Mouse (Mus musculus): Measurements from ENCODE around the gene Hdac11.
"Not testable (repeated sequence)": the region's sequence is repeated elsewhere in the genome, so short reads cannot be mapped to it uniquely, and the experiment has no call there.

Gene Hdac11

GRCm38 (mm10) chr6:91205791-91206190 is 49.3 kb downstream of the Hdac11 start:
- no peak for DNase-seq

- no peak for DNase-seq
Measured at GRCm38 (mm10) chr6:91207491-91207890, 51.0 kb downstream of the Hdac11 start.

- no peak for DNase-seq
Measured at GRCm38 (mm10) chr6:91209780-91210179, 53.3 kb downstream of the Hdac11 start.

- DNase-seq: no peak
Measured at GRCm38 (mm10) chr6:91210852-91211251, 54.4 kb downstream of the Hdac11 start.

GRCm38 (mm10) chr6:91212155-91212554 is 55.7 kb downstream of the Hdac11 start, which contains the start of gene Fbln2:
Fbln2 (plus strand) TSS chr6:91212455.
- not testable (repeated sequence) for DNase-seq

- no peak for DNase-seq
Measured at GRCm38 (mm10) chr6:91212571-91212970, 56.1 kb downstream of the Hdac11 start.

GRCm38 (mm10) chr6:91213287-91214218 is 57.1 kb downstream of the Hdac11 start:
- no peak for DNase-seq

- DNase-seq: no peak
Measured at GRCm38 (mm10) chr6:91215454-91215853, 59.0 kb downstream of the Hdac11 start.

GRCm38 (mm10) chr6:91218445-91218844 is 62.0 kb downstream of the Hdac11 start:
- DNase-seq: no peak

GRCm38 (mm10) chr6:91218871-91219270 is 62.4 kb downstream of the Hdac11 start:
- DNase-seq: no peak

GRCm38 (mm10) chr6:91220062-91220461 is 63.6 kb downstream of the Hdac11 start:
- no peak for DNase-seq

- DNase-seq: no peak
Measured at GRCm38 (mm10) chr6:91221094-91221493, 64.6 kb downstream of the Hdac11 start.

- DNase-seq: no peak
Measured at GRCm38 (mm10) chr6:91222694-91223346, 66.4 kb downstream of the Hdac11 start.
